Mouse (Mus musculus): ENCODE measurements around the gene Mtcp1. TPM values are rescaled to one million over a fixed set of nuclear protein-coding genes. Genes with fewer than 3 reads are reported as not detected.

Gene Mtcp1
- 12.2 TPM for polyA plus RNA-seq (2017; shearing (Covaris generic))

DNA sequence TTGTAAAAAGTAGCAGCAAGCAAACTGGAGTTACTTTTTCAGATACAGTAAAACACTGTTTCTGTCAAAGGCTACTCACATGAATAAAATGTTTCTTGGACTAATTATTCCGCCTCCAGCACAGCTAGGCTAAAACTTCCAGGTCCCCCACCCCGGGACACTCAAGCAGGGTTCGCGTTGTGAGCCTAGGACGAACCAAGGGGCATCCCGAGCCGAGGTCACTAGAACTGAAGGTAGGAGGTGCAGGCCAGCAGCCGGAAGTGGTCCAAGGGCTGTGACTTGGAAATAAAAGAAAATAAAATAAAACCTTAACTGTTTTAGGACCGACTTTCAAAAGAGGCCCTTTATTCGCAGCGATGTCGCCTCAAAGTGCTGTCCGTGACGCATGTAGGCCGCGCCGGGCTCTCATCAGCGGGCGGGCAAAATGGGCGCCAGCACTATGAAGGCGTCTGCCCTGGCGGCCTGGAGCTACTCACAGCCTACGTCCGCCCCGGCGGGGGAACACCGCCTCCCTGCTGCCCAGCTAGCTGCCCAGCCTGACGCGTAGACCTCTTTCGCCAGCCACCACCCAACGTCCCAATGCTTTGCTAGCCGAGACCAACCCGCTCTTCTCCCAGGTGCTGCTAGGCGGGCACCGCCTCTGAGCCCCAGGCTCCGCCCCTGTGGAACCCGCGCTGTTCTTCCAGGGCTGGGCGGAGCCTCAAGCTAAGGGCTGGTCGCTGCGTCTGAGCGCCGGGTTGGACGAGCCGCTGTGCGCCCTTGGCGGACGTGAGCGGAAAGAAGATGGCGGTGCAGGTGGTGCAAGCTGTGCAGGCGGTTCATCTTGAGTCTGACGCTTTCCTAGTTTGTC is at the start of gene Mtcp1, which contains the start of the genes Cmc4 and Brcc3:
Gene Mtcp1, minus strand, starts transcription at position 653 of the 850 bp plus-strand sequence.
Gene Cmc4, minus strand, starts transcription at position 649 of the 850 bp plus-strand sequence.
Gene Brcc3, plus strand, starts transcription at position 693 of the 850 bp plus-strand sequence.

DNA sequence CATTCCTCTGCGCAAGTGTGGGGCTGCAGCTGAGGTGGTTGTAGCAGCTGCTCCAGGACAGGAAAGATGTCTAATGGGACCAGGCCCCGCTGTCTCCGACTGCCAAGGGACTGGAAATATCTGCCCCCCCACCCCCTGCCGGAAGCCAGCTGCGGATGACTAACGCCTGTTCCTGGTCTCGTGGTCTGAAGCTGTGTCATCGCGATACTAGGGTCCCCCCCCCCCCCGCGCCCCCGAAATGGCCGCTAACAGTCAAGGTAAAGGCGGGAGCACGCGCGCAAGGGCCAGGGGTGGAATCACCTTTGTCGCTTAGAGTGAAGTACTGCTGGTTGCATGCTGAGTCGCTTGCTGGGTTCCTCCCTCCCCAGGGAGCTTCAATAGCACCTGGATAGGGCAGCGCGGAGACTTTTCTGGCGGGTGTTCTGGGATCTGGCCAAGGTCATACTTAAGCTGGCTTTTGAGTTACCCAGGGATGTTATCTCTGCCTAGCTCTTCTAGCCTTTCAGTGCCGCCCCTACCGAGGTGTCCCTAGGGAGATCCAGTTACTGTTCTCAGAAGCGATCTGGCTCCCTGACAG is 34.1 kb downstream of the Mtcp1 start, which contains the start of the genes Fundc2 and F8:
Gene Fundc2, plus strand, starts transcription at position 205 of the 577 bp plus-strand sequence.
Gene F8, minus strand, starts transcription at position 421 of the 577 bp plus-strand sequence.

Other genes starting within 250 kb of the Mtcp1 start
- 65.8 TPM for gene Fundc2, start 34.2 kb downstream of the Mtcp1 start, polyA plus RNA-seq (2017; shearing (Covaris generic))
- 0.16 TPM for gene F8, start 34.0 kb downstream of the Mtcp1 start, polyA plus RNA-seq (2017; shearing (Covaris generic))
- 20.0 TPM for gene Cmc4, start within 50 bp of the Mtcp1 start, polyA plus RNA-seq (2017; shearing (Covaris generic))
- gene Brcc3, start within 50 bp of the Mtcp1 start, polyA plus RNA-seq (2017; shearing (Covaris generic)): 76.6 TPM
- 136 TPM for gene Vbp1, start 97.7 kb upstream of the Mtcp1 start, polyA plus RNA-seq (2017; shearing (Covaris generic))
- gene Rab39b, start 161.6 kb upstream of the Mtcp1 start, polyA plus RNA-seq (2017; shearing (Covaris generic)): 2.0 TPM

Data from activated CD4-positive, CD25-positive, alpha-beta regulatory T cell, adult 9 weeks (primary cell).